ENCODE assay signal across 8 mouse cellular contexts in the genomic region with DNA sequence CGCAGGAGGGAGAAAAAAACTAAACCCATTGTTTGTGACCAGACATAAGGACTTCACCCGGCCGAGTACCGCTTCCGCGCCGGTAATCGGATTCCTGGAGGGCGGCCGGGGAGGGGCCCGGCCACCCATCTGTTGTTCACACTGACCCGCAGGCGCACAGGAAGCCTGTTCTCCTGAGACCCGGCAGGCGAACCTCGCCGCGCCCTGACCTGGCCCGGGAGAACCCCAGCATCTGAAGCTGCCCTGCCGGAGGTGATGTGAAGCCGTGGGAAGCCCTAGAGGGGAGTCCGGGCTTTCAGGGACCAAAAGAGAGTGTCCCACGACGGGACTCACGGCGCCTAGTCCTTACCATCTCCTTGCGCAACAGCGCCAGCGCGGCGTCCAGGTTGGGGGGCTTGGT. TPM values are rescaled to one million over a fixed set of nuclear protein-coding genes. Genes with fewer than 3 reads are reported as not detected.
DNase-seq lines count a peak whose midpoint lies in the region; ATAC-seq lines count a peak whose summit lies in the region.

No protein-coding gene starts in this region.

- no peaks in the 10 kb centered on the region for H3K36me3 ChIP-seq in lung, embryonic 16.5 days (ENCODE audit: control insufficient read depth, insufficient read depth, low read length)
- H3K36me3 ChIP-seq in embryonic facial prominence, embryonic 15.5 days: no peaks in the 10 kb centered on the region
- no peaks in the 10 kb centered on the region for H3K36me3 ChIP-seq in hindbrain, embryonic 13.5 days

- 0 out of 2 replicates have a peak overlapping the region, but pooled peaks have one; percentile 20 for H3K27ac ChIP-seq in lung, embryonic 16.5 days (ENCODE audit: low read length)
- H3K27ac ChIP-seq in embryonic facial prominence, embryonic 15.5 days (replicated peaks): no peak overlapping the region
- no peak overlapping the region for H3K27ac ChIP-seq in hindbrain, embryonic 13.5 days

- H3K4me1 ChIP-seq in lung, embryonic 16.5 days (replicated peaks; ENCODE audit: control insufficient read depth, insufficient read depth, low read length): peaks cover 23% of the 10 kb centered on the region
- peaks cover 22% of the 10 kb centered on the region for H3K4me1 ChIP-seq in embryonic facial prominence, embryonic 15.5 days
- peaks cover 14% of the 10 kb centered on the region for H3K4me1 ChIP-seq in hindbrain, embryonic 13.5 days (replicated peaks)

- no peak for DNase-seq in lung, postnatal 25 days (ENCODE audit: low spot score)
- no peak for DNase-seq in right cerebral cortex, postnatal 14 days
- DNase-seq in left cerebral cortex, postnatal 36 days (ENCODE audit: low spot score in 2 of 2): no peak
- no peak for DNase-seq in left cerebral cortex, adult 9 months (ENCODE audit: low spot score in 2 of 2)

- ATAC-seq in lung, embryonic 16.5 days (ENCODE audit: low read depth): peak; percentile 27; the same call in 1 of the 2 replicates
- no peak for ATAC-seq in embryonic facial prominence, embryonic 15.5 days (ENCODE audit: insufficient number of reproducible peaks, low FRiP score, low TSS enrichment, low read depth)
- no peak for ATAC-seq in hindbrain, embryonic 13.5 days (ENCODE audit: low FRiP score)
- ATAC-seq in megakaryocyte, adult 5-6 weeks (ENCODE audit: poor library complexity, severe bottlenecking): 0 out of 2 replicates have a peak, but pooled peaks have one; percentile 10

- no peaks in the 10 kb centered on the region for H3K9me3 ChIP-seq in lung, embryonic 16.5 days (ENCODE audit: control insufficient read depth, low read length)
- H3K9me3 ChIP-seq in embryonic facial prominence, embryonic 15.5 days (replicated peaks): no peaks in the 10 kb centered on the region
- no peaks in the 10 kb centered on the region for H3K9me3 ChIP-seq in hindbrain, embryonic 13.5 days

- WGBS in lung, embryonic 16.5 days: under 1% methylated on average over 31 of the region's 31 CpGs
- 0% methylated on average over 25 of the region's 31 CpGs for WGBS in embryonic facial prominence, embryonic 15.5 days
- WGBS in hindbrain, embryonic 13.5 days: 1% methylated on average over 31 of the region's 31 CpGs

- H3K9ac ChIP-seq in lung, embryonic 16.5 days (ENCODE audit: low read length): peak overlapping the region; percentile 65
- H3K9ac ChIP-seq in embryonic facial prominence, embryonic 15.5 days: 0 out of 2 replicates have a peak overlapping the region, but pooled peaks have one; percentile 16
- H3K9ac ChIP-seq in hindbrain, embryonic 13.5 days: peak overlapping the region; percentile 67

- intact Hi-C loops in left cerebral cortex, postnatal 36 days (cut with DNase I): no loop called here

- H3K4me2 ChIP-seq in lung, embryonic 16.5 days (ENCODE audit: low read depth, low read length): peak overlapping the region; percentile 92
- peak overlapping the region; percentile 94 for H3K4me2 ChIP-seq in embryonic facial prominence, embryonic 15.5 days (replicated peaks)
- peak overlapping the region; percentile 67 for H3K4me2 ChIP-seq in hindbrain, embryonic 13.5 days

- H3K27me3 ChIP-seq in lung, embryonic 16.5 days (ENCODE audit: control insufficient read depth, insufficient read depth, low read depth, low read length): peaks cover 20% of the 10 kb centered on the region
- peaks cover 48% of the 10 kb centered on the region for H3K27me3 ChIP-seq in embryonic facial prominence, embryonic 15.5 days
- peaks cover 68% of the 10 kb centered on the region for H3K27me3 ChIP-seq in hindbrain, embryonic 13.5 days

- H3K4me3 ChIP-seq in lung, embryonic 16.5 days (ENCODE audit: low read length): peak overlapping the region; percentile 71
- H3K4me3 ChIP-seq in embryonic facial prominence, embryonic 15.5 days (replicated peaks): peak overlapping the region; percentile 59
- H3K4me3 ChIP-seq in hindbrain, embryonic 13.5 days: peak overlapping the region; percentile 49

RNA-seq across cellular contexts. Expression of a gene that starts 0.4 kb away (rescaled TPM):
- polyA plus RNA-seq in lung, embryonic 16.5 days (2015; fragmentation: Nextera tagmentation; extraction: Ambion mirVana): 7.6 and 8.7 TPM in 2 replicates
- polyA plus RNA-seq in embryonic facial prominence, embryonic 15.5 days (2015; fragmentation: Nextera tagmentation; extraction: Ambion mirVana): 5.4 and 6.6 TPM in 2 replicates
- polyA plus RNA-seq in hindbrain, embryonic 13.5 days (2015; fragmentation: Nextera tagmentation; extraction: Ambion mirVana): 3.1 and 3.2 TPM in 2 replicates
- total RNA-seq in megakaryocyte, adult 5-6 weeks (2015): 0.98 and 1.3 TPM in 2 replicates
- total RNA-seq in megakaryocyte, adult 5-6 weeks (2017): 0.33 TPM in 1 of 2 replicates, not detected in the other
- under 1 TPM; 0.29 to 0.54 TPM for total RNA-seq in left cerebral cortex, postnatal 36 days (2021)

RNA-seq across cellular contexts. Expression of a gene that starts 29.3 kb away (rescaled TPM):
- 18.7 and 19.6 TPM in 2 replicates for polyA plus RNA-seq in lung, embryonic 16.5 days (2015; fragmentation: Nextera tagmentation; extraction: Ambion mirVana)
- polyA plus RNA-seq in embryonic facial prominence, embryonic 15.5 days (2015; fragmentation: Nextera tagmentation; extraction: Ambion mirVana): 19.4 and 21.6 TPM in 2 replicates
- polyA plus RNA-seq in hindbrain, embryonic 13.5 days (2015; fragmentation: Nextera tagmentation; extraction: Ambion mirVana): 32.8 and 33.3 TPM in 2 replicates
- total RNA-seq in megakaryocyte, adult 5-6 weeks (2015): 4.6 and 5.3 TPM in 2 replicates
- 0.92 and 1.5 TPM in 2 replicates for total RNA-seq in megakaryocyte, adult 5-6 weeks (2017)
- total RNA-seq in left cerebral cortex, postnatal 36 days (2021): 10 to 100 TPM in 1 of 2 experiments, 1 to 10 TPM in 1; 9.8 to 12.7 TPM

RNA-seq across cellular contexts. Expression of a gene that starts 29.4 kb away (rescaled TPM):
- 43.0 and 45.7 TPM in 2 replicates for polyA plus RNA-seq in lung, embryonic 16.5 days (2015; fragmentation: Nextera tagmentation; extraction: Ambion mirVana)
- polyA plus RNA-seq in embryonic facial prominence, embryonic 15.5 days (2015; fragmentation: Nextera tagmentation; extraction: Ambion mirVana): 39.7 and 41.2 TPM in 2 replicates
- 58.6 and 61.6 TPM in 2 replicates for polyA plus RNA-seq in hindbrain, embryonic 13.5 days (2015; fragmentation: Nextera tagmentation; extraction: Ambion mirVana)
- total RNA-seq in megakaryocyte, adult 5-6 weeks (2015): 34.0 and 47.9 TPM in 2 replicates
- 32.7 and 36.7 TPM in 2 replicates for total RNA-seq in megakaryocyte, adult 5-6 weeks (2017)
- 10 to 100 TPM; 35.6 to 49.9 TPM for total RNA-seq in left cerebral cortex, postnatal 36 days (2021)

RNA-seq across cellular contexts. Expression of a gene that starts 41.7 kb away (rescaled TPM):
- 0.84 and 0.92 TPM in 2 replicates for polyA plus RNA-seq in lung, embryonic 16.5 days (2015; fragmentation: Nextera tagmentation; extraction: Ambion mirVana)
- polyA plus RNA-seq in embryonic facial prominence, embryonic 15.5 days (2015; fragmentation: Nextera tagmentation; extraction: Ambion mirVana): 0.13 and 0.17 TPM in 2 replicates
- 20.5 and 20.6 TPM in 2 replicates for polyA plus RNA-seq in hindbrain, embryonic 13.5 days (2015; fragmentation: Nextera tagmentation; extraction: Ambion mirVana)
- total RNA-seq in megakaryocyte, adult 5-6 weeks (2015): not detected in 2 replicates
- 0.04 TPM in 1 of 2 replicates, not detected in the other for total RNA-seq in megakaryocyte, adult 5-6 weeks (2017)
- total RNA-seq in left cerebral cortex, postnatal 36 days (2021): 1 to 10 TPM; 2.0 to 2.4 TPM

Comparison
In these comparisons a context has a peak if more than half of its experiments do, and no peak if none do; other contexts are left out.
1. ATAC-seq: peak in lung, embryonic 16.5 days (single experiment) and megakaryocyte, adult 5-6 weeks (single experiment); none in embryonic facial prominence, embryonic 15.5 days (single experiment) and hindbrain, embryonic 13.5 days (single experiment).
2. H3K9ac ChIP-seq: peak in every context shown above with its lines; median percentile 67 in hindbrain, embryonic 13.5 days; 65 in lung, embryonic 16.5 days; 16 in embryonic facial prominence, embryonic 15.5 days.
3. Peak in every context shown above with its lines, with median percentiles within 50 percentile points of each other: H3K4me2 ChIP-seq and H3K4me3 ChIP-seq.